Mouse (Mus musculus) frontal cortex, postnatal 36 days (tissue): ENCODE data around the gene Usp35.

Experiments used
- DNase-seq, 2 experiments: peaks; one replicate each; pipeline ENCODE4 v3.0.0; 2022; ENCODE audit warnings: low spot score in 2 of 2

Gene Usp35

GRCm38 (mm10) chr7:97346111-97346821 is 14.4 kb upstream of the Usp35 start:
- no peak for DNase-seq

GRCm38 (mm10) chr7:97345229-97345871 is 13.5 kb upstream of the Usp35 start:
- peak; percentile 84 to 92 for DNase-seq

GRCm38 (mm10) chr7:97344655-97345054 is 12.8 kb upstream of the Usp35 start:
- no peak for DNase-seq

GRCm38 (mm10) chr7:97342961-97343360 is 11.1 kb upstream of the Usp35 start:
- no peak for DNase-seq

- DNase-seq: no peak
These were observed 9.4 kb upstream of the Usp35 start for GRCm38 (mm10) chr7:97340907-97341849.

DNA sequence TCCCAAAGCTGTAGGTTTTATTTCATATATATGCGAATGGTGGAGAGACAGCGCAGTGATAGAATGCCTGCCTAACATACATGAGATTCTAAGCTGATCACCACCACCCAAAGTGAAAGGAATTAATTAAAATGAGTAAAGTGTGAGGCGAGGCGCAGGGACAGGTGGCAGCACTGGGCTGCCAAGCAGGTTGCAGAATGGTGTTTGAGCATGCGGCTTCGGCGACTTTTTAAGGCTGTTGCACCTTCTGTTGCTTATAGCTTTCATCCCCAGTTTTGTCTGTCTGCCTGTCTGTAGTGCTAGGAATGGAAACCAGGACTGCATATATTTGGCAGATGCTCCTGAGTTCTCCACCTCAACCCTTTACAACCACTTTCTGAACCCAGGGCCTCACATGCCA is 7.8 kb upstream of the Usp35 start:
- DNase-seq: peak in 1 of 2 experiments; percentile 51

DNA sequence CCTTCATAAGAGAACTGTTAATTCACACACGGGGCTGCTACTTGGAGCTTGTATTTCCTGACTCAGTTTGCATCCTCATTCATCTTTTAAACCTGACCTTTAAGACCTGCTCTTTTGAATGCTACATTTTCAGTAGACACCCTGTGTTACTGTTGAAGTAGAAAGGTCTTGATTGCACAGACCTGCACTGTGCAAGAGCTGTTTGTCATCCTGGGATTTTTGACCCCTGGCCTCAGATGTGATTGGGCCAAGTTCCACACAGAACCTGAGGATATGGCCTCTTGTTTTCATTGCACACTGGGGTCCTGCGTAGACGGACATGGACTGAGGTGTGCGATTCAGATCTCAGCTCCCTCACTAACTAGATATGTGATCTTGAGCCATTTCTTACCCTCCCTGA is 6.8 kb upstream of the Usp35 start:
- no peak for DNase-seq

GRCm38 (mm10) chr7:97336678-97337077 is 4.9 kb upstream of the Usp35 start:
- DNase-seq: no peak

DNA sequence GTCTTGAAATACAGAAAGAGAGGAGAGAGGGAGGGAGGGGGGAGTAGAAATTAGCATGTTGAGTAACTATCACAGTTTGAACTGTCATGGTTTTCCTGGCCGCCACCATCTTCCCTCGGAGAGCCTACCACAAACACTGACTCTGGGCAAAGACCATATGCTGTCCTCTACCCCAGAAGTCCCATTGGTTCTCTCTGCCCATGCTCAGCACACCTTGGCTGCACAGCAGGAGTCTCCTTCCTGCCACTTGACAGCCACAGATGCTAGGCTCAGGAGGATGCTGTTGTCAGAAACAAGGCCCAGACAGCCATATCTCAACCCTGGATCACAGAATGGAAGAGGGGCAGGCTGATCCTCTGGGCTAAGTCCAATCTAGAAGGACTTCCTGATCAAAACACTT is 2.6 kb upstream of the Usp35 start:
- DNase-seq: no peak

DNA sequence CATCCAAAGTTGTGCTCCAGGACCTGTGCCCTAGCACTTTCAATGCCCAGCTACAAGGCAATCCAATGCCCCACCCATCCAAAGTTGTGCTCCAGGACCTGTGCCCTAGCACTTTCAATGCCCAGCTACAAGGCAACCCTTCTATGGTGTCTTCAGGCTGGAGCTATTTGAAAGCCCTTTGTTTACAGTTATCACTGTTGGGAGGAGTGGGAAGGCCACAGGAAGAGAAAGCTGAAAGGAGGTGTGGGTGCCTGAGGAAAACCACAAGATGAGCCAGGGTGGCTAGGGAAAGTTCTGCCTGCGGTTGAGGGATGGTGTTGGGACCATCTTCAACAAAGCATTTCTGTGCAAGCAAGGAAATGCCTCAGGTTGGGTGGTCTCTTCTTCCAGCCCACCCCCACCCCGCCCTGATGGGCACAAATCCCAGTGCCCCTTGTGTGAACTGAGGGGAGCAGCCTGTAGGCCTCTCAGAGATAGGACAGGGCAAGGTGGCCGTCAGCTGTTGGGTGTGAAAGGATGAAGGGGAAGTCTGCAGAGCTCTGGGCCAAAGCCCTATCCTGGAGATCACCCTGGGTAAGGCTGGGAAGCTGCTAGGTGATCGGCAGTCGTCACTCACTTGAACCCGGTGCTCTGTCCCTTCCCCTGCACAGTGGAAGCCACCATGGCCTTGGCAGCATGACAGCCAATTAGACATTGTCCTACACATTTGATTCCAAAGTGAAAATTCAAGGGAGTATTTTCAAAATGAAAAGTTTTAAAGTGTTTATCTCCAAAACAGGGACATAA is 1.5 kb upstream of the Usp35 start:
- no peak for DNase-seq

GRCm38 (mm10) chr7:97332667-97333041 is 834 bp upstream of the Usp35 start:
- DNase-seq: no peak

DNA sequence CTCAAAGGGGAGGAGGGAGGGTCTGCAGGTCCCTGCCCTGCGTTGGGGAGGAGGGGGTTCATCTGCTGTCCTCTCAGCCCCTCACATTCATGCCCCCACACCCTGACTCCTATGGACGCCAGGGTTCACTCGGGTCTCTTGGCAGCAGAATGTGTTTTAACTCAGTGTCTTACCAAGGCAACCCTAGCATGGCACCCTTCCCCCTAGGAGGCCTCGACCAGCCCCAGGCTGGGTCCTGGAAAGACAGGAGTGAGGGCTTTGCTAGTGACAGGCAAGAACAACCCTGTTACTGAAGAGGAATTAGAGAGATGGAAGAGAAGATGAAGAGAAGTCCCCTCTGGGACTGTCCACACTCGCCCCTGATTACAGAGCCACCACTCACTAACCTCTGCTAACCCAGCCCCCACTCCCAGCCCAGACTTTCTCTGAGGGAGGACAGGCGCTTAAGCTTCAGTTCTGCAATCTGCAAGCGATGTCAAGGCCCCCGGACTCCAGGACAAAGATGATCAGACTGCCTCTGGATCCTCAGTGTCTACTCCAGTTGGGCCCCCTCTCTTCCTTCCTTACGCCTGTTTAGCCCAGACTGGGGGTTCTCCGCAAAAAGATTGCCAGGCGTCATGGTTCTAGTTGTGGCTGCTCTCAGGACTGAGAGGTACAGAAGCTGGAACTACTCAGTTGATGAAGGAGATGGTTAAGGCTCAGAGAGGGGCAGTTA is 732 bp downstream of the Usp35 start:
- DNase-seq: peak; percentile 18 to 35

DNA sequence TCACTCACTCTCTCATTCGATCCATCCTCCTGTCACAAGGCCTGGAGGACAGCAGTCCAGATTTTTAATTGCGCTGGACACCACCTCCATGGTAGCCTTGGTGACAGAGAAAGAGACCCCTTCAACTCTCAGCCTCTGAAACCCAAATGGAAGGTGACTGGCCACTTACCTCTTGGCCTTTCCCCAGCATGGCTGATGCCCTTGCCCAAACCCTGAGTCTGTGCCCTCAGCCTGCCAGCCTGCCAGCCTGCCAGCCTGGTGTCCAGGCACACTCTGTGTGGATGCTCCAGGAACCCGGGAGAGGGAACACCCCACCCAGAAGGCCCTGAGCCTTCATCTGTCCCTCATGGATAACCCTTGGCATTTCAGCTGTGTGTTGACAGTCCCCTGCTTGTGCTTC is 2.1 kb downstream of the Usp35 start:
- no peak for DNase-seq

DNA sequence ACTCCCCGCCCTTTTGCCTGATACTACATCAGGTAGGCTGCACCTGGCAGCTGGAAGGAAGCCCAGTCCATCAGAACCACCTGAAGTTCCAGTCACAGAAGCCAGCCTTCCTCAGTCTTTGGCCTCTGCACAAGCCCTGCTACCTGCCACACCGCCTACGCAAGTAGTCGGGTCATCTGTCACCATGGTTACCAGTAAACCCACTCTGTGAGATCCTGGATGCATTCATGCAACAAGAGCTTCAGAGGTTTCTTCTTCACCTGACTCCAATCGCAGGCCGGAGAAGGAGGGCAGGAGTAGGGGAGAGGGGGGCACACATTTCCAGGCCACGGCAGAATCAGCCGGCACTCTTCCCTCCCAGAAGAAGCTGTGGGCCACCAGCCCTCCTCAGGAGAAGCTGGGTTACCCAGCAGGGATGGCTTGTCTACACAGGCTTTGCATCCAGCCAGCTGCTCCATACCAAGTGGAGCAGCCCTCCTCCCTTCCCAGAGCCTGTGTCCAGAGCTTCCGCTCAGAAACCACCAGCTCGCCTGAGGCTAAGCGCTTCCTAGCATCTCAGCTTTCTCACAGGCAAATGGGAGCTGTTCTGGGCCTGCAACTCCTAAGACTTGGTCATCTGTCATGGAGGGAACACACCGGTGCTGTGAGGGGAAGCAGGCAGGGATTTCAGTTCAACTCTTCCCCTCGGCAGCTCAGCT is 2.8 kb downstream of the Usp35 start:
- DNase-seq: peak in 1 of 2 experiments; percentile 23

- no peak for DNase-seq
These were observed 4.4 kb downstream of the Usp35 start for GRCm38 (mm10) chr7:97327376-97327775.

GRCm38 (mm10) chr7:97325156-97325985 is 6.4 kb downstream of the Usp35 start:
- DNase-seq: peak; percentile 42 to 52

DNA sequence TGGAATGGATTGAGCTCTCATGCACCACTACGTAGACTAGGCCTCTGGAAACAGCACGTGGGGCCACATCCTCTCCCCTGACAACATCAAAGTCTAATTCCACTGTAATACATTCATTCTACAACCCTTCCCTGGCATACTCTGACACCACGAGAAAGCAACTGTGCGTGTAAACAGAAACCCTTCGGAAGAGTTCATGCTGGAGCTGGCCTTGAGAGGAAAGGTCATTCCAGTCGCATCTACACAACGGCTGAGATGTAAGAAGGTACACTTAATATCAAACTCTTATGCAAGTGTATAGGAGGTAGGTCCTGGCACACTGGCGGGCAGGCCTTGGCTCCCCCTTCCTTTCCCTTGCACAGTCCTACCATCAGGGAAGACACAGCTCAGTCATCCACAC is 7.5 kb downstream of the Usp35 start:
- DNase-seq: no peak

DNA sequence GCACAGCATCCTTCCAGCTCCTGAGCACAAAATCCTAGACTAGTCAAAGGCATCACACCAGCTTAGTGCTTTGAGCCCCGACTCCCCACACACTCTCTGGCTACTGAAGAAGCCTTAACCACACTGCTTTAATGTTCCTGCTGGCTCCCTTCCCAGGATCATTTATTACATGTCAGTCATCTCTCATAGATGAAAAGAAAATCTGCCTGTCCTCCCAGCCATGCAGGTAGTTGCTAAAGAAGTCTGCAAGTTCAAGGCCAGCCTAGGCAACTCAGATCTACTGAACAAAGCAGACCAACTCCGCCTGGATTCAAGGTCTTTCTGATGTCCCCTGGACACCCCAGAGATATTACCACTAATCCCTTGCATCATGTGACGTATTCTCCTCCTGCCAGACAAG is 14.1 kb downstream of the Usp35 start:
- DNase-seq: no peak

DNA sequence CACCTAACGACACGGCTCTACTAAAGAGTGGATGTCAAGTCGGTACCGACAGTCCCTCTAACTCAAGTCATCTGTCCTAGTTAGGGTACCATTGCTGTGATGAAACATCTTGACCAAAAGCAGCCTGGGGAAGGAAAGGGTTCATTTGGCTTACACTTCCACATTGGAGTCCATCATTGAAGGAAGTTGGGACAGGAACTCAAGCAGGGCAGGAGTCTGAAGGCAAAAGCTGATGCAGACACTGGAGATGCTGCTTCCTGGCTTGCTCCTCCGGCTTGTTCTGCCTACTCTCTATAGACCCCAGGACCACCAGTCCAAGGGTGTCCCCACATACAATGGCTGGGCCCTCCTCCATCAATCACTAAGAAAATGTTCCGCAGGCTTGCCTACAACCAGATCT is 16.2 kb downstream of the Usp35 start:
- no peak for DNase-seq

GRCm38 (mm10) chr7:97314646-97315045 is 17.2 kb downstream of the Usp35 start:
- no peak for DNase-seq
